Mouse (Mus musculus) lung, embryonic 16.5 days (tissue): Measurements from ENCODE around the gene Sorl1. TPM values are rescaled to one million over a fixed set of nuclear protein-coding genes. Genes with fewer than 3 reads are reported as not detected.

Experiments
- ATAC-seq: fragments of 200-750 bp; cut with Nextera tagmentation; 2 replicates; pipeline ENCODE4 v1.8.0; 2017; ENCODE audit warnings: low read depth, mild to moderate bottlenecking, moderate library complexity
- H3K27ac ChIP-seq: fragments of 300-500 bp; sonication (generic); 2 replicates; pipeline ENCODE4 v1.5.1; 2014; ENCODE audit warnings: mild to moderate bottlenecking, control low read depth, low read length
- H3K27me3 ChIP-seq: fragments of 300-500 bp; sonication (generic); 2 replicates; pipeline ENCODE4 v1.6.1; 2014; ENCODE audit warnings: low read depth, low read length, mixed read lengths; ENCODE audit not compliant: control insufficient read depth, insufficient read depth
- H3K36me3 ChIP-seq: fragments of 300-500 bp; sonication (generic); 2 replicates; pipeline ENCODE4 v1.6.1; 2014; ENCODE audit warnings: low read length; ENCODE audit not compliant: control insufficient read depth, insufficient read depth
- H3K4me1 ChIP-seq: fragments of 300-500 bp; sonication (generic); replicated peaks from 2 replicates; pipeline ENCODE4 v1.6.1; 2014; ENCODE audit warnings: low read length, mixed read lengths; ENCODE audit not compliant: control insufficient read depth, insufficient read depth
- H3K4me2 ChIP-seq: fragments of 300-500 bp; sonication (generic); 2 replicates; pipeline ENCODE4 v1.6.1; 2014; ENCODE audit warnings: low read depth, low read length, control low read depth
- H3K4me3 ChIP-seq: fragments of 300-500 bp; sonication (generic); 2 replicates; pipeline ENCODE4 v1.5.1; 2014; ENCODE audit warnings: mild to moderate bottlenecking, low read length, control low read depth
- H3K9ac ChIP-seq: fragments of 300-500 bp; sonication (generic); 2 replicates; pipeline ENCODE4 v1.6.1; 2014; ENCODE audit warnings: low read length, control low read depth
- H3K9me3 ChIP-seq: fragments of 300-500 bp; sonication (generic); 2 replicates; pipeline ENCODE4 v1.6.1; 2016; ENCODE audit warnings: low read length; ENCODE audit not compliant: control insufficient read depth
- WGBS: fragments of 180-500 bp; shearing (Covaris S2); extraction: QIAGEN DNeasy Blood & Tissue Kit; methylation state at CpG from one replicate; pipeline ENCODE4 v1.1.7; 2014; 5-methylcytosine and 5-hydroxymethylcytosine counted together
- polyA plus RNA-seq: library from polyadenylated mRNA; unstranded; fragments of >200 nt; fragmentation: Nextera tagmentation; extraction: Ambion mirVana; gene quantifications from 2 replicates; pipeline ENCODE4 v1.2.1, GENCODE M21; 2015

Sorl1 gene
- polyA plus RNA-seq, 1 experiment from 2014 or later: 11.8 TPM

GRCm38 (mm10) chr9:42100618-42101210 lies 23.4 kb downstream of the Sorl1 start:
- H3K27me3 ChIP-seq: no peaks in the 10 kb centered on the region
- H3K9ac ChIP-seq: no peak overlapping the region
- ATAC-seq: no peak
- peaks cover 10% of the 10 kb centered on the region for H3K4me1 ChIP-seq
- no peak overlapping the region for H3K27ac ChIP-seq
- H3K4me3 ChIP-seq: no peak overlapping the region
- WGBS: 67% methylated on average over 9 of the region's 9 CpGs
- no peaks in the 10 kb centered on the region for H3K36me3 ChIP-seq
- no peak overlapping the region for H3K4me2 ChIP-seq
- H3K9me3 ChIP-seq: no peaks in the 10 kb centered on the region

- no peak overlapping the region for H3K4me3 ChIP-seq
- 0 out of 2 replicates have a peak overlapping the region, but pooled peaks have one; percentile 33 for H3K27ac ChIP-seq
- ATAC-seq: no peak
- no peak overlapping the region for H3K9ac ChIP-seq
- 75% methylated on average over 5 of the region's 5 CpGs for WGBS
- no peaks in the 10 kb centered on the region for H3K27me3 ChIP-seq
- H3K4me2 ChIP-seq: no peak overlapping the region
- H3K9me3 ChIP-seq: no peaks in the 10 kb centered on the region
- no peaks in the 10 kb centered on the region for H3K36me3 ChIP-seq
- H3K4me1 ChIP-seq: peaks cover 10% of the 10 kb centered on the region
These were observed 25.5 kb downstream of the Sorl1 start for GRCm38 (mm10) chr9:42098474-42099121.

- Histone ChIP-seq H3K36me3 (no peaks in the 10 kb centered on the region), H3K27ac (no peak overlapping the region), H3K4me3 (no peak overlapping the region), H3K4me1 (peaks cover 10% of the 10 kb centered on the region), H3K4me2 (no peak overlapping the region), H3K9ac (no peak overlapping the region), H3K9me3 (no peaks in the 10 kb centered on the region), H3K27me3 (no peaks in the 10 kb centered on the region)
- no peak for ATAC-seq
- 83% methylated on average over 8 of the region's 8 CpGs for WGBS
These were observed 26.2 kb downstream of the Sorl1 start for GRCm38 (mm10) chr9:42097731-42098473.

- Histone ChIP-seq H3K9ac (no peak overlapping the region), H3K9me3 (no peaks in the 10 kb centered on the region), H3K27ac (no peak overlapping the region), H3K4me1 (peaks cover 6% of the 10 kb centered on the region), H3K4me2 (no peak overlapping the region), H3K4me3 (no peak overlapping the region), H3K36me3 (no peaks in the 10 kb centered on the region), H3K27me3 (no peaks in the 10 kb centered on the region)
- 86% methylated on average over 7 of the region's 7 CpGs for WGBS
- ATAC-seq: no peak
These were observed 26.9 kb downstream of the Sorl1 start for GRCm38 (mm10) chr9:42097006-42097730.

- Histone ChIP-seq H3K9ac (no peak overlapping the region), H3K36me3 (no peaks in the 10 kb centered on the region), H3K4me1 (no peaks in the 10 kb centered on the region), H3K4me2 (no peak overlapping the region), H3K27ac (no peak overlapping the region), H3K9me3 (no peaks in the 10 kb centered on the region), H3K4me3 (no peak overlapping the region), H3K27me3 (no peaks in the 10 kb centered on the region)
- peak; percentile 75 for ATAC-seq
- WGBS: 43% methylated on average over 11 of the region's 11 CpGs
These were observed 29.3 kb downstream of the Sorl1 start for GRCm38 (mm10) chr9:42094752-42095151.

GRCm38 (mm10) chr9:42094028-42094551 lies 30.0 kb downstream of the Sorl1 start:
- Histone ChIP-seq H3K9ac (no peak overlapping the region), H3K4me2 (no peak overlapping the region), H3K27ac (no peak overlapping the region), H3K9me3 (no peaks in the 10 kb centered on the region), H3K36me3 (no peaks in the 10 kb centered on the region), H3K4me3 (no peak overlapping the region), H3K4me1 (no peaks in the 10 kb centered on the region), H3K27me3 (no peaks in the 10 kb centered on the region)
- ATAC-seq: no peak
- WGBS: 86% methylated on average over 7 of the region's 7 CpGs

- no peak overlapping the region for H3K9ac ChIP-seq
- WGBS: 88% methylated on average over 2 of the region's 2 CpGs
These were observed 31.3 kb downstream of the Sorl1 start for GRCm38 (mm10) chr9:42092749-42093148.

GRCm38 (mm10) chr9:42091561-42091960 lies 32.5 kb downstream of the Sorl1 start:
- H3K4me2 ChIP-seq: no peak overlapping the region
- H3K4me3 ChIP-seq: no peak overlapping the region
- peaks cover 4% of the 10 kb centered on the region; the same call in 1 of the 2 replicates for H3K4me1 ChIP-seq
- no peaks in the 10 kb centered on the region for H3K27me3 ChIP-seq
- no peak overlapping the region for H3K9ac ChIP-seq
- no peaks in the 10 kb centered on the region for H3K36me3 ChIP-seq
- WGBS: 81% methylated on average over 4 of the region's 4 CpGs
- H3K9me3 ChIP-seq: no peaks in the 10 kb centered on the region
- H3K27ac ChIP-seq: no peak overlapping the region
- ATAC-seq: no peak

More at GRCm38 (mm10) chr9:42092749-42093148, 31.3 kb downstream of the Sorl1 start:
- no peaks in the 10 kb centered on the region for H3K27me3 ChIP-seq
- H3K36me3 ChIP-seq: no peaks in the 10 kb centered on the region
- no peak overlapping the region for H3K27ac ChIP-seq
- no peak overlapping the region for H3K4me3 ChIP-seq
- ATAC-seq: no peak
- H3K9me3 ChIP-seq: no peaks in the 10 kb centered on the region
- no peak overlapping the region for H3K4me2 ChIP-seq
- H3K4me1 ChIP-seq: no peaks in the 10 kb centered on the region; the same call in 1 of the 2 replicates
